Mouse (Mus musculus) activated CD4-positive, CD25-positive, alpha-beta regulatory T cell, adult 9 weeks (primary cell): ENCODE measurements around the gene Il24. TPM values are rescaled to one million over a fixed set of nuclear protein-coding genes. Genes with fewer than 3 reads are reported as not detected.

Source experiments
- polyA plus RNA-seq: library from polyadenylated mRNA; unstranded; fragments of 100-300 nt; shearing (Covaris generic); gene quantifications from one replicate; pipeline ENCODE4 v1.2.1, GENCODE M21; 2017

Gene Il24
- polyA plus RNA-seq: not detected

DNA sequence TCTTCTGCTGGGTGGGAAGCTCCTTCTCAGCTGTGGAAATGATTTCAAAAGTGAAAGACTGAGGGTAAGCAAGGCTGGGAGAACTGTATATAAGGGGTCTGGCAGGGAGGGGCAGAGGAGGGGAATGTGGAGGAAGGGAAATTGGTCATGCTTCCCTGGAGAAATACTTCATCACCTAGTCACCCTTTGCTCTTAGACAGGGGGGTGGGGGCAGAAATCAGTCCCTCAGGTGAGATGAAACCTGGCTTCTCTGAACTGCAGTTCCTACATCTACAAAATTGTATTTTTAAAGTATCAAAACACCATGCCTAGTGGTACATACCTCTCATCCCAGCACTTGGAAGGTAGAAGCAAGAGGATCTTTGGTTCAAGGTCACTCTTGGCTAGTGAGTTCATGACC lies at the start of gene Il24:
Il24 (minus strand) TSS at position 101 of the 400 bp plus-strand sequence.

DNA sequence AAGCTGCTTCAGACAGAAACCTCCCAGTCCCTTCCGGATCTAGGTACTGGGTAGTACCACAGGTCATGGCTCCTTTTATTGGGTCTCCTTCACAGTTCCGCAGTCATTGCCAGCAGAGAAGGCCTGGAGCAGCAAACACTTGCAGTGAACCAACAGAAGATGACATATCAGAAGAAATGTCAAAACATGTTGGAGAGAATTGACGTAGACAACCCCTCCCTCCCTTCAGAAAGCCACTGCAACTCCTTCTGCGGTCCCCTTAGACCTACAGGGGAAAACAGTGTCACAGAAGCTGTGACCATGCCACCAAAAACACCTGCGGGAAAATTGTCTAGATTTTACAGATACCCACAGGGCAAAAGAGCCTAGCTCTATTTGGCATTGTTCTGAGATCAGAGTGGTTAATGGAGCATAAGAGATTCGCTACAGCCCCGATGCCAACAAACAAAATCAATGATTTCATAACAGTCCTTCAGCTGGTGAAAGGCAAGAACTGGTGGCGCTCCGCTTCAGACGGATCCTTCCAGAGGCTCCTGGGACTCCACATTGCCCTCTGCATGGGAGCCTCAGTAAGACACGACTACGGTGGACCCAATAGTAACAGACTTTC lies 24.3 kb upstream of the Il24 start, which contains the start of gene Il20:
Il20 (minus strand) TSS at position 51 of the 610 bp plus-strand sequence.

DNA sequence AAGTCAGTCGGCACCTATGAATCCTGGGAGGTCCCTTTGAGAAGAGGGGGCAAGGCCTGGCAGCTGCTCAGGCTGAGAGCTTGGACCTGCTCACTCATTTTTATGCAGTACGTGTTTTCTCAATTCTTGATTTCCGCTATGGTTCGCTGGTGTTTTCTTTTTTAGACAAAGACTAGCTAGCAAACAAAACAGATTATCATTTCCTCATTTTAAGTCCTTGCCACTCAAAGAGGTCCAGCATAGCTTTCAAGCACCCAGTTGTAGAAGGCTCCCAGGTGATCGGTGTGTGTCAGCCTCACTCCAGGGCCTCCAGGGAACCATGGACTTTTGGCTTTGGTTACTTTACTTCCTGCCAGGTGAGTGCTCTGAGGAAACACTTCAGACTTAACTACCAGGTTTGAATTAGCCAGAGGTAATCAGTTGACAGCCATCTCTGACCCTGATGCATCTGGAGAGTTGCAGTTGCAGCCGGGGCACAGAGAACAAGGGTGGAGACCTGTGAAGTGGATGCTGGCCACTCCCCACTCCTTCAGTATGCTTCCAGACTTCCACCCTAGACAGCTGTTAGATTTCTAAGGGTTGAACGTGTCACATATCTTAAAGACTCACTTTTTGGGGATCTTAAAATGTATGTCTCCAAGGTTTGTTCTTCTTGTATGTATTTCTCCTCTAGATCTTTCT lies 21.6 kb downstream of the Il24 start, which contains the start of gene Fcmr:
Fcmr (plus strand) TSS at position 129 of the 681 bp plus-strand sequence.

Other genes starting within 250 kb of the Il24 start
- gene C4bp, start 225.8 kb downstream of the Il24 start, polyA plus RNA-seq: not detected
- gene Gm29427, start 171.7 kb downstream of the Il24 start, polyA plus RNA-seq: not detected
- 5.8 TPM for gene Yod1, start 170.1 kb downstream of the Il24 start, polyA plus RNA-seq
- gene Pfkfb2, start 158.2 kb downstream of the Il24 start, polyA plus RNA-seq: 4.9 TPM
- 0.45 TPM for gene AA986860, start 155.5 kb downstream of the Il24 start, polyA plus RNA-seq
- 0.32 TPM for gene Fcamr, start 86.6 kb downstream of the Il24 start, polyA plus RNA-seq
- gene Pigr, start 60.8 kb downstream of the Il24 start, polyA plus RNA-seq: 0.26 TPM
- 4.7 TPM for gene Fcmr, start 21.8 kb downstream of the Il24 start, polyA plus RNA-seq
- not detected for gene Il20, start 24.0 kb upstream of the Il24 start, polyA plus RNA-seq
- not detected for gene Il19, start 52.7 kb upstream of the Il24 start, polyA plus RNA-seq
- 6.0 TPM for gene Il10, start 132.4 kb upstream of the Il24 start, polyA plus RNA-seq
- gene Mapkapk2, start 210.4 kb upstream of the Il24 start, polyA plus RNA-seq: 6.5 TPM